Mouse (Mus musculus) urinary bladder, postnatal 36 days (tissue): Measurements from ENCODE around the gene Gm45717.

Source experiments
- DNase-seq, 2 experiments: peaks; one replicate each; pipeline ENCODE4 v3.0.0; 2022; ENCODE audit warnings: low spot score in 2 of 2, mixed read lengths in 1 of 2

The Gm45717 gene

GRCm38 (mm10) chr7:140943356-140943755, 12.4 kb downstream of the Gm45717 start:
- DNase-seq, result no peak

- DNase-seq, result no peak
Observed at GRCm38 (mm10) chr7:140942811-140943210, 12.9 kb downstream of the Gm45717 start.

- DNase-seq, result no peak
Observed at GRCm38 (mm10) chr7:140942341-140942740, 13.4 kb downstream of the Gm45717 start.

GRCm38 (mm10) chr7:140941222-140942051, 14.3 kb downstream of the Gm45717 start, which contains the start of gene Pgghg:
Gene Pgghg (plus strand): TSS chr7:140941391.
- DNase-seq, result peak; percentile 76 to 88

DNA sequence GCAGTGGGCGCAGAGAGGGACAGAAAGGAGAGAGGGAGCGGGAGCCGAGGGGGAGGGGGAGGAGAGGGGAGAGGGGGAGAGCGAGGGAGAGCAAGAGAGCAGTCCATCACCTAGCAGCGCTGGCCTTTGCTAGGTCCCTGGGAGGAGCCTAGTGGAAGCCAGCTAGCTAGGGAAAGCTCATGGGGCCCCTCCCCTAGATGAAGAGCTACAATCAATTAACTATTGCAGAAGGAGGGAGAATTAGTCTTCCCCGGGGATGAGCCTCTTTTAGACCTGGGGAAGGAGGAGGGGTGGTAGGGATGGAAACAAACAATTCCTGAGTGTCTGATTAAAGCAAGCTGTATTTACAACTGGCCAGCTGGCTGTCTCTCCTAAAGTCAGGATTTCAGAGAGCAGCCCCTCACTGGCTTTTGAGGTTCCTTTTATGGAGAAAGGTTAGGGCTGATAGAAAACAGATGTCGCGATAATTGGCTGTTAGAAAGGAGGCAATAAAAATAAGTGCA, 16.0 kb downstream of the Gm45717 start:
- DNase-seq, result peak in 1 of 2 experiments; percentile 48

DNA sequence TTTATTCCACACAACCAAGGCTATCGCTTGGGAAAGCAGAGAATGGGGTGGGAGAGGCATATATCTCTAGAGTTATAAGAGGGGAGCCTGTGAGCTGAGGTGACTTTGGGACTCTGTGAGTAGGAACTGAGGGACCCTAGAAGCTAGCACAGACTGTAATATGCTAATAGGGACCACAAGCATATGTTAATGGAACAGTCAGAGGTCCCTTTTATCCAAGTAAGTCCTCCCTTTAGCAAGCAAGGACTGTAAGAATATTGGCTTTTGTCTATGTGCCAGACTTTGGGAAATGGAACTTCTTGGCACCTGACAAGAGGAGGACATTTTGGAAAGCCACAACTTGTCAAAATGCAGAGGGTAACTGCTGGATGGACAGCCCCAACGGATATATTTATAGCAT, 16.8 kb downstream of the Gm45717 start:
- DNase-seq, result no peak

GRCm38 (mm10) chr7:140938436-140938835, 17.3 kb downstream of the Gm45717 start:
- DNase-seq, result no peak

- DNase-seq, result no peak
Observed at GRCm38 (mm10) chr7:140927181-140927580, 28.6 kb downstream of the Gm45717 start.

DNA sequence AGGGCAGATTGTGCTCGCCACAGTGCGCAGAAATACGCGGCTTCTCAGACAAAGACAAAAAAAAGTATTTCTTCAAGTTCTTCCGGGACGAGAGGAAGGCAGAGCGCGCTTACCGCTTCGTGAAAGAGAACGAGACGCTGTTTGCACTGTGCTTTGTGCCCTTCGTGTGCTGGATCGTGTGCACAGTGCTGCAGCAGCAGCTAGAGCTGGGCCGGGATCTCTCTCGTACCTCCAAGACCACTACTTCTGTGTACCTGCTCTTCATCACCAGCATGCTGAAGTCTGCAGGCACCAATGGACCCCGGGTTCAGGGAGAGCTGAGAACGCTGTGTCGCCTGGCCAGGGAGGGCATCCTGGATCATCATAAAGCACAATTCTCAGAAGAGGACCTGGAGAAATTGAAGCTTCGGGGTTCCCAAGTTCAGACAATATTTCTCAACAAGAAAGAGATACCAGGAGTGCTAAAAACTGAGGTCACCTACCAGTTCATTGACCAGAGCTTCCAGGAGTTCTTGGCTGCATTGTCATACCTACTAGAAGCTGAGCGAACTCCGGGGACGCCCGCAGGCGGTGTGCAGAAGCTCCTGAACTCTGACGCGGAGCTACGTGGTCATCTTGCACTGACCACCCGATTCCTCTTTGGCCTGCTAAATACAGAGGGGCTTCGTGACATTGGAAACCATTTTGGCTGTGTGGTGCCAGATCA, 32.5 kb downstream of the Gm45717 start:
- no peak for DNase-seq

GRCm38 (mm10) chr7:140922398-140923069, 33.2 kb downstream of the Gm45717 start:
- peak in 1 of 2 experiments; percentile 49 for DNase-seq

- no peak for DNase-seq
Observed at GRCm38 (mm10) chr7:140921225-140921975, 34.3 kb downstream of the Gm45717 start.

DNA sequence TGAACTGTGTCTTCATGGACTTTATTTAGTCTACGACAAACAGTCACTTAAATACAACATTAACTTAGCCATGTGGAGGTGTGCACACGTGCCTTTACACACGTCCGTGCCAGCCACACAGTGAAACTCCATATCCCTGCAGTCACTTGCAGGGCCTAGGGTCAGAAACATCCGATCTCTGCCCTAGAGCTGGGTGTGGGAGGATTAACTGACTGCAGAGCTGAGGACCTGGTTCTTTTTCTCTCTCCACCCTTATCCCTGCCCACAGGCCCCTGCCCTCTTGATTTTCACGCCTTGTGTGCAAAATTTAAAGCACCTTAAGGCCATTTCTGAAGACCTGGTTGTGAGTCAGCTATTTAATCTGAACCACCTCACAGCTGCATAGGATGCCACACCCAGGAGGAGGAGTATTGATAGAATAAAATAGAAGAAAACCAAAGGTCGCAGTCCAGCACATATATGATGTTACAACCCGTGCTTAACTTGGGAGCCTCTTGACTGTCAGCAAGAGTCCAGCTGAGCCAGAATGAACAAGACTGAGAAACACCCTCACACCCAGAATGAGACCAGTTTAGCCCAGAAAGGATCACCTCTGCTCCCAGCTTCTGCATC, 35.2 kb downstream of the Gm45717 start, which contains the start of gene Nlrp6:
Nlrp6 (plus strand) TSS at position 485 of the 612 bp plus-strand sequence.
- DNase-seq, result no peak

- no peak for DNase-seq
Observed at GRCm38 (mm10) chr7:140919911-140920310, 35.8 kb downstream of the Gm45717 start.

DNA sequence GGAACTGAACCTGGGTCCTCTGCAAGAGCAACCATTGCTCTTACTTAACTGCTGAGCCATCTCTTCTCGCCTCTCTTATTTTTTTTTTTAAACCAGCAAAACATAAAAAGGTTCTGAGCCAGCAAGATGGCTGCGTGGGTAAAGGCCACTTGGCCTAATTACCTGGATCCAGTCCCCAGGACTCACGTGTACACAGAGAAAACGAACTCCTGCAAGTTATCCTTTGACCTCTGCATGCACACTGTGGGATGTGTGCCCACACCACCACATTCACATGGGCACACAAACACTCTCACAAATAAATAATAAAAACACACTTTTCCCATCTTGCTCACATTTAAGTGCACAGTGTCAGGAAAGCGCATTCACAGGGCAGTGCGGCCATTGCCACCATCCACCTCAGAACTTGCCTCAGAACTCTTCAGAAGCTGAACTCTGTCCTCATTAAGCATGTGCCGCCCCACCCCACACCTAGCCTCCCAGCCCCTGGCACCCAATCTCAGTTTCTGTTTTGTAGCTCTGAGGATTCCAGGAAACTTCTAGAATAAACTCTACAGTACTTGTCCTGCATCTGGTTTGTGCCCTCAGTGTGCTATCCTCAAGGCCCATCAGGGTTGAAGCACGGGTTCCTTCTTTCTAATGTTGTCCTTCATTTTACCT, 41.6 kb downstream of the Gm45717 start:
- DNase-seq, result no peak

- no peak for DNase-seq
Observed at GRCm38 (mm10) chr7:140912846-140913482, 42.8 kb downstream of the Gm45717 start.

DNA sequence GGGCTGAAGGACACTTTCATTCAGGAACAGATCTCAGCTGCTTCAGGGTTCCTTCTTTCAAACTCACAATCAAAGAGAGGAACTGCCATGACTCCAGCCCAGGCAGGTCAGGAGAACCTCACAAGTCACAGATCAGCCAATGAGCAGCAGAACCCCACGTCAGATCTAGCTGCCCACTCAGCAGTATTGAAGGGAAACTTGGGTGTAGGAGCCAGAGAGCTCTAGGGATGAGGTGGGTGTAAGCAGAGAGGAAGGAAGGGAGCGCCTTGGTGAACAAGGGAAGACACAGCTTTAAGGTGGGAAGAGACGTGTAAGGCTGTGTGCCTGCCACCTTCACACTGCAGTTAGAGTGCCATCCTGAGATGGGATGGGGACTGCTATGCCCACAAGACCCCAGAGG, 43.4 kb downstream of the Gm45717 start:
- no peak for DNase-seq

DNA sequence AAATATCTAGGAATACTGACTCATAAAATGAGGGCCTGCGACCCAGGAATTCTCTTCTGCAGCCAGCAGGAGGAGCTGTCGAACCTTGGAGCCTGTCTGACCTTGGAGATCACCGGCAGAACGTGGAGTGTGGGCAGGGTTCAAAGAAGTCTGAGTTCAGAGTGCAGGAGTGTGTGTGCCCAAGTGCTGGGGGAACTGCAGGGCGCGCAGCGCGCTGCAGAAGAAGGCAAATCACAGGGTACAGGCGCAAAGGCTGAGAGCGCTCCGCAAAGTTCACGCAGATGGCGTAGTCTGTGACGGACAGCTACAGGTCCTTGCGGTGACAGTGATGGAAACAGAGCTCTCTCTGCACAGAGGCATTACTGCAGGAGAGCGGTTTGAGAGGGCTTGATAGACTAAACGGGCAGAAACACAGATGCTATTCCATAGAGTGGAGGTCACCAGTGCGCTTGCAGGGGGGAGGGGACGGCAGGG, 47.1 kb downstream of the Gm45717 start:
- peak; percentile 69 to 79 for DNase-seq

DNA sequence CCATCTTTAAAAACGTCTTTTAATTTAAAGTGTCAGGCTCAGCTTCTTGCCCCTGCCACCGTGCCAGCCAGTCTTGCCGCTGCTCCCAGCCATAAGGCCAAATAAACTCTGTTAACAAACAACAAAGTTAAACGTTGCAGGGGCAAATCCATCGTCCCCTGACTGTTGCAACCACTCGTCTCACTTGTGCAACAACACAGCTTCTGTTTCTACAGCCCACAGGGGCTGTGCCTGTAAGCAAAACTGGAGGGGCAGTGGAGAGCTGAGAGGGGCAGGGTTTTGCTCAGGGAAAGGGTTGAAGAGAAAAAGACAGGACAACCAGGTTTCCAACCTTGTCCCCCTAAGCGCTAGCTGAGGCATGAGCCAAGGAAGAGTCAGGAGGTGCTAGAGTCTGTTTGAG, 47.6 kb downstream of the Gm45717 start:
- DNase-seq, result no peak

- no peak for DNase-seq
Observed at GRCm38 (mm10) chr7:140907697-140908096, 48.0 kb downstream of the Gm45717 start.

DNA sequence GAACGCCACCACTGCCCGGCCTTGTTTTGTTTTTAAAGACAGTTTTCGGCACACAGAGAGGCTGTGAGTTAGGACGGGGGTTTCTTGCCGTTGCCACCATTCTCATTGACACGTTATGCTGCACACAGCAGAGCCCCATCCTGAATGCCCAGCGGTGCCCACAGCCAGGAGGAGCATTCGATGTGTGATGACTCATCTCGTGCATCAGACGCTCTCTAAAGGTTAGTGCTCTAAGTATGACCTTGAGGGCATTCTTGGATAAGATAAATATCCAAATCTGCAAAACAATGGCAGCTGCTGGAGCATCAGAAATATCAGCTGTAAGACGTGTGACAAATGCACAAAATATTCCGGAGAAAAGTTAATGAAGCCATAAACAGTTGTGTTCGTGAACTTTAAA, 48.6 kb downstream of the Gm45717 start:
- no peak for DNase-seq
